In the genomic region with DNA sequence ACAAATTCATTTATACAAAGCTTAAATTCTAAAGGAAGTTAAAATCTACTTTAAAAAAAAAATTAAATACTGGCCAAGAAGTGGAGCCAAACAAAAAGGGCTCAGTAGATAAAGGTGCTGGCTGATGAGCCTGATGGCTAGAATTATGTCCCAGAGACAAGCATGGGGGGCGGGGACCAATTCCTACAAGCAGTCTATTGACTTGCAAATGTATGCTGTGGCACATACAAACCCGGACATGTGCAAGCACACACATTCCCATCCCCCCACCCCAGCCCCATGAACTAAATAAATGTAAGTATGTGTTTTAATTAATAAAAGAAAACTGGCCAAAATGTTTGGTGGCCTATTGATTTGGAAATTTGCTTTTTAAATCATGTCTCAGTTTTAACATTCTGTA, we compare ENCODE assay signal across 23 mouse cellular contexts.
DNase-seq lines count a peak whose midpoint lies in the region; ATAC-seq and TF ChIP-seq lines count a peak whose summit lies in the region.
"Had no signal": no experiment of that assay in that cellular context is flagged by ENCODE, and none has a peak within 500 bp of the region (broad histone marks: within the 10 kb centered on the region; RNA-seq: fewer than 3 reads in every experiment).

No protein-coding gene starts in this region.

- no peak overlapping the region for H3K4me3 ChIP-seq in forebrain, embryonic 12.5 days (replicated peaks)
- H3K4me3 ChIP-seq in forebrain, postnatal 0 days (ENCODE audit: low read depth, low read length): no peak overlapping the region
- no peak overlapping the region for H3K4me3 ChIP-seq in midbrain, embryonic 11.5 days (ENCODE audit: low read depth, low read length)
- no peak overlapping the region for H3K4me3 ChIP-seq in midbrain, postnatal 0 days (ENCODE audit: low read depth, low read length)
- H3K4me3 ChIP-seq: heart, adult 2 months; heart, embryonic 15.5 days; limb, embryonic 12.5 days; liver, embryonic 13.5 days; megakaryocyte, embryonic 14.5 days; myocyte had no signal

- peak; percentile 82 for ATAC-seq in forebrain, embryonic 12.5 days (ENCODE audit: low FRiP score)
- no peak for ATAC-seq in forebrain, postnatal 0 days
- peak; percentile 90 for ATAC-seq in midbrain, embryonic 11.5 days (ENCODE audit: low FRiP score)
- no peak for ATAC-seq in midbrain, postnatal 0 days (ENCODE audit: low FRiP score)
- ATAC-seq: intestine, embryonic 16.5 days; lung, postnatal 0 days; Patski had no signal

- DNase-seq in forebrain, postnatal 0 days: no peak
- DNase-seq in midbrain, embryonic 11.5 days (ENCODE audit: low spot score, missing footprints): peak; percentile 84
- DNase-seq in midbrain, postnatal 0 days (ENCODE audit: low spot score): no peak
- peak; percentile 26 for DNase-seq in R1 (ENCODE audit: low read depth, low spot score)
- peak; percentile 20 for DNase-seq in mesoderm, embryonic 11.5 days (ENCODE audit: low read depth, low spot score)
- DNase-seq in cerebellum, adult 11 months: no peak
- DNase-seq: adrenal gland, postnatal 36 days; cerebellum, adult 9-11 months; gastrocnemius, postnatal 14 days; heart, adult 2 months; layer of hippocampus, adult 9-11 months; liver, embryonic 13.5 days; right cerebral cortex, postnatal 25 days; thymus, postnatal 36 days had no signal

- H3K4me1 ChIP-seq in forebrain, embryonic 12.5 days: no peaks in the 10 kb centered on the region
- no peaks in the 10 kb centered on the region for H3K4me1 ChIP-seq in forebrain, postnatal 0 days (ENCODE audit: insufficient read depth)
- H3K4me1 ChIP-seq in midbrain, embryonic 11.5 days (ENCODE audit: control insufficient read depth, insufficient read depth, low read length): no peaks in the 10 kb centered on the region
- H3K4me1 ChIP-seq in midbrain, postnatal 0 days (ENCODE audit: insufficient read depth, low read length): no peaks in the 10 kb centered on the region
- H3K4me1 ChIP-seq: limb, embryonic 12.5 days; liver, embryonic 13.5 days; megakaryocyte, embryonic 14.5 days had no signal

- WGBS in forebrain, embryonic 12.5 days: 29% methylated on average over 2 of the region's 2 CpGs
- WGBS in forebrain, postnatal 0 days: 34% methylated on average over 2 of the region's 2 CpGs
- 32% methylated on average over 2 of the region's 2 CpGs for WGBS in midbrain, embryonic 11.5 days
- WGBS in midbrain, postnatal 0 days: 29% methylated on average over 2 of the region's 2 CpGs

- no peak for TF ChIP-seq CTCF in forebrain, postnatal 0 days (IDR thresholded peaks at IDR 0.05; ENCODE audit: low read depth)
- no peak for TF ChIP-seq CTCF in midbrain, postnatal 0 days (IDR thresholded peaks at IDR 0.05)

- H3K27me3 ChIP-seq in forebrain, embryonic 12.5 days: no peaks in the 10 kb centered on the region
- H3K27me3 ChIP-seq in forebrain, postnatal 0 days (ENCODE audit: insufficient read depth, low read length): no peaks in the 10 kb centered on the region
- no peaks in the 10 kb centered on the region for H3K27me3 ChIP-seq in midbrain, embryonic 11.5 days (ENCODE audit: control insufficient read depth, insufficient read depth, low read length)
- H3K27me3 ChIP-seq in midbrain, postnatal 0 days (ENCODE audit: insufficient read depth, low read length): no peaks in the 10 kb centered on the region
- H3K27me3 ChIP-seq: heart, embryonic 15.5 days; limb, embryonic 12.5 days; liver, embryonic 13.5 days; megakaryocyte, embryonic 14.5 days; Patski had no signal

- no peak overlapping the region for H3K27ac ChIP-seq in forebrain, embryonic 12.5 days
- no peak overlapping the region for H3K27ac ChIP-seq in forebrain, postnatal 0 days (ENCODE audit: low read depth, low read length)
- H3K27ac ChIP-seq in midbrain, embryonic 11.5 days (ENCODE audit: low read depth, low read length): no peak overlapping the region
- no peak overlapping the region for H3K27ac ChIP-seq in midbrain, postnatal 0 days (ENCODE audit: low read depth, low read length)
- H3K27ac ChIP-seq: heart, adult 2 months; heart, embryonic 15.5 days; kidney, postnatal 0 days; limb, embryonic 12.5 days; liver, embryonic 13.5 days had no signal

- H3K4me2 ChIP-seq in forebrain, embryonic 12.5 days: no peak overlapping the region
- no peak overlapping the region for H3K4me2 ChIP-seq in forebrain, postnatal 0 days (ENCODE audit: low read depth)
- H3K4me2 ChIP-seq in midbrain, embryonic 11.5 days: no peak overlapping the region
- no peak overlapping the region for H3K4me2 ChIP-seq in midbrain, postnatal 0 days (ENCODE audit: low read depth, low read length, poor library complexity, severe bottlenecking)
- H3K4me2 ChIP-seq: heart, embryonic 15.5 days; limb, embryonic 12.5 days; liver, embryonic 13.5 days had no signal

- no peak overlapping the region for H3K9ac ChIP-seq in forebrain, embryonic 12.5 days
- no peak overlapping the region for H3K9ac ChIP-seq in forebrain, postnatal 0 days
- no peak overlapping the region for H3K9ac ChIP-seq in midbrain, embryonic 11.5 days (ENCODE audit: low read length)
- H3K9ac ChIP-seq in midbrain, postnatal 0 days (replicated peaks; ENCODE audit: low read length, poor library complexity, severe bottlenecking): no peak overlapping the region
- H3K9ac ChIP-seq: heart, embryonic 15.5 days; limb, embryonic 12.5 days; liver, embryonic 13.5 days had no signal

- no peaks in the 10 kb centered on the region for H3K9me3 ChIP-seq in forebrain, embryonic 12.5 days
- 0 out of 2 replicates have a peak, but pooled peaks cover 5% of the 10 kb centered on the region for H3K9me3 ChIP-seq in forebrain, postnatal 0 days (ENCODE audit: low read length)
- no peaks in the 10 kb centered on the region for H3K9me3 ChIP-seq in midbrain, embryonic 11.5 days (ENCODE audit: control insufficient read depth, low read length)
- H3K9me3 ChIP-seq in midbrain, postnatal 0 days (ENCODE audit: low read length): 0 out of 2 replicates have a peak, but pooled peaks cover 7% of the 10 kb centered on the region
- H3K9me3 ChIP-seq: liver, embryonic 13.5 days had no signal

- H3K36me3 ChIP-seq in forebrain, embryonic 12.5 days (replicated peaks): no peaks in the 10 kb centered on the region
- no peaks in the 10 kb centered on the region for H3K36me3 ChIP-seq in forebrain, postnatal 0 days (ENCODE audit: insufficient read depth)
- no peaks in the 10 kb centered on the region for H3K36me3 ChIP-seq in midbrain, embryonic 11.5 days (ENCODE audit: control insufficient read depth, insufficient read depth, low read length)
- H3K36me3 ChIP-seq in midbrain, postnatal 0 days (ENCODE audit: insufficient read depth, low read length): no peaks in the 10 kb centered on the region
- H3K36me3 ChIP-seq: heart, embryonic 15.5 days; limb, embryonic 12.5 days; liver, embryonic 13.5 days had no signal

Comparison
In these comparisons a context has a peak if more than half of its experiments do, and no peak if none do; other contexts are left out.
1. ATAC-seq: peak in forebrain, embryonic 12.5 days (single experiment) and midbrain, embryonic 11.5 days (single experiment); none in forebrain, postnatal 0 days (single experiment) and midbrain, postnatal 0 days (single experiment).
2. DNase-seq: peak in midbrain, embryonic 11.5 days (single experiment), R1 (single experiment) and mesoderm, embryonic 11.5 days (single experiment); none in forebrain, postnatal 0 days (single experiment), midbrain, postnatal 0 days (single experiment) and cerebellum, adult 11 months (single experiment).